Mouse (Mus musculus) spleen, postnatal 0 days (tissue): ENCODE results near the gene Tfg. TPM values are rescaled to one million over a fixed set of nuclear protein-coding genes. Genes with fewer than 3 reads are reported as not detected.

ENCODE experiments used
- polyA plus RNA-seq: library from polyadenylated mRNA; unstranded; fragments of >200 nt; fragmentation: Nextera tagmentation; extraction: Ambion mirVana; gene quantifications from 2 replicates; pipeline ENCODE4 v1.2.1, GENCODE M21; 2015

Gene Tfg
- polyA plus RNA-seq, result 57.4 and 59.0 TPM in 2 replicates

GRCm38 (mm10) chr16:56717224-56718200 lies at the start of gene Tfg:
Tfg (minus strand) TSS chr16:56717450.

Other genes with a start within 250 kb of the Tfg start
- 2.6 and 3.7 TPM in 2 replicates for gene Abi3bp, start 239.6 kb downstream of the Tfg start, polyA plus RNA-seq
- 0.12 and 0.16 TPM in 2 replicates for gene Adgrg7, start 78.4 kb upstream of the Tfg start, polyA plus RNA-seq
- gene Tmem45a, start 168.7 kb upstream of the Tfg start, polyA plus RNA-seq, result 3.8 TPM in 2 replicates
- not detected in 2 replicates for gene Lnp1, start 210.6 kb upstream of the Tfg start, polyA plus RNA-seq